Mouse (Mus musculus): ENCODE measurements around the gene Pttg1. TPM values are rescaled to one million over a fixed set of nuclear protein-coding genes. Genes with fewer than 3 reads are reported as not detected.

Gene Pttg1
- total RNA-seq, 2 experiments from 2014 or later: 21.2 to 24.3 TPM

GRCm38 (mm10) chr11:43377083-43377850 lies 48.8 kb downstream of the Pttg1 start:
- DNase-seq (ENCODE audit: low spot score in 2 of 2): no peak

GRCm38 (mm10) chr11:43376598-43376997 lies 49.5 kb downstream of the Pttg1 start:
- no peak for DNase-seq (ENCODE audit: low spot score in 2 of 2)

DNA sequence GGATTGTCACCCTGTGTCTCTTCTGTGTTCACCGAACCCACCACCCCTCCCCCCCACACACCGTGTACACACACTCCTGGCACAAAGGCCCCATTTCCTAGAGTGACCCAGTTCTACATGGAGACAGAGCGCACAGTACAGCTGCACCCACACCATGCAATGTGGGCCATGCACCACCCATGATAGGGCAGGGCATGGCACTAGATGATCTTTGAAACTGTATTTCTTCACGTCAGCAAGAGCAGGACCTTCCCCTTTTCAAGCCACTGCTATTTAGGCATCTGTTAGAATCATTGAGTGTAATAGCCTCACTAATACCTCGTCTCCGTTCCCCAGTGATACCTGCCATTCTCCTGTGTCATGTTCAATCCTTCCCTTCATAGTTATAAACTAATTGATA lies 51.1 kb downstream of the Pttg1 start:
- no peak for DNase-seq (ENCODE audit: low spot score in 2 of 2)

GRCm38 (mm10) chr11:43373367-43373766 lies 52.7 kb downstream of the Pttg1 start:
- no peak for DNase-seq (ENCODE audit: low spot score in 2 of 2)

DNA sequence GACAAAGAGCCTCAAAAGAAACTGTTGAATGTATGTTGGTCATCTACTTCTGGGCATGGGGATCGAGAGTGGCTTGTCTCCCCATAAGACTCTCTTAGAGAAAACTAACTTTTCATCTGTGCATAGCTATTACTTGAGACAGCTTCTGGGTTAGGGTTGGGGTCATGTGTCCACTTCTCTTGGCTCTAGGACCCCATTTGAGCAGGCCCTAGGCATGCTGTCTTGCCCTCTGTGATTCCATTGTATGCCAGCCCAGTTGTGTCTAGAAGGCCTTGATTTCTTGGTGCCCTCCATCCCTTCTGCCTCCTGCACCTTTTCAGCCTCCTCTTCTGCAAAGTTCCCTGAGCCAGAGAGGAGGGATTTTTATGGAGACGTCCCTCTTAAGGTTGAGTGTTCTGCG lies 54.2 kb downstream of the Pttg1 start:
- no peak for DNase-seq (ENCODE audit: low spot score in 2 of 2)

Small RNAs within 50 kb of the gene (microRNA-seq; reads per million reads assigned to microRNA genes)
- 736 to 752 reads per million in 2 experiments for gene Mir146

Other genes starting within 250 kb of the Pttg1 start
- 10 to 100 TPM; 43.5 to 45.0 TPM for gene Slu7, start 7.5 kb upstream of the Pttg1 start, total RNA-seq (2021)
- gene C1qtnf2, start 48.0 kb upstream of the Pttg1 start, total RNA-seq (2021): 1 to 10 TPM; 3.1 to 3.6 TPM
- 1 to 10 TPM; 7.8 to 9.9 TPM for gene Ccnjl, start 102.5 kb upstream of the Pttg1 start, total RNA-seq (2021)
- gene 4933415A04Rik, start 160.8 kb upstream of the Pttg1 start, total RNA-seq (2021): 1 to 10 TPM; 2.1 to 2.5 TPM
- not detected for gene Fabp6, start 175.3 kb upstream of the Pttg1 start, total RNA-seq (2021)

Measured in layer of hippocampus, postnatal 14 days (tissue).